Mouse (Mus musculus): ENCODE measurements around the gene Aqp9.

DNA sequence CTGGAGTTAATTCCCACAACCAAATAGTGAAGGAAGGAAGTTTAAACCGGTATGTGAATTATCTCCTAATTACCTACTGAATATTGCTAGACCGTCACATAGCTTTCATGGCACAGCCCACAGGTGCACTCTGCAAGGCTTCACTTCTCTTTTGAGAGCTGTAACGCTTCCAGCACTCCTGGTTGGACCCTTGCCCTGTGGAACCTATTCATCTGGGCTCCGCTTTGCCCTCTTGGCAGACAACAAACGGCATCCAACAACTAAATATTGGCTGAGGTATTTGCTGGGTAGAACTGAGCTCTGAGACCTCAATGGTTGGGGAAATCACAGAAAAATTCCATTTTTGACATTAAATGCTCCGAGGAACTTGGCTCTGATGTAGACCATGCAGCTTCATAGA lies 55.3 kb downstream of the Aqp9 start:
- TF ChIP-seq CTCF (IDR thresholded peaks at IDR 0.05; ENCODE audit: low read depth): no peak
- TF ChIP-seq EP300 (IDR thresholded peaks at IDR 0.05; ENCODE audit: low read depth): no peak
